Mouse (Mus musculus): ENCODE data around the gene Mob4.

- TF ChIP-seq CTCF (IDR thresholded peaks at IDR 0.05; ENCODE audit: insufficient read depth, low read depth, low read length) (no peak), POLR2A (IDR thresholded peaks at IDR 0.05; ENCODE audit: insufficient read depth, low read depth, low read length) (no peak)
Measured at GRCm38 (mm10) chr1:55186592-55187210, 55.7 kb downstream of the Mob4 start.

Data from olfactory bulb, adult 2 months (tissue).